Mouse (Mus musculus) hindbrain, postnatal 0 days (tissue): ENCODE results near the gene Slc47a2. TPM values are rescaled to one million over a fixed set of nuclear protein-coding genes. Genes with fewer than 3 reads are reported as not detected.

Source experiments
- ATAC-seq: fragments of 200-750 bp; cut with Nextera tagmentation; 2 replicates; pipeline ENCODE4 v1.8.0; 2017; ENCODE audit warnings: mild to moderate bottlenecking, moderate TSS enrichment, moderate library complexity
- DNase-seq: peaks from one replicate; pipeline ENCODE4 v3.0.0-alpha.2; 2015; ENCODE audit warnings: low spot score
- H3K27ac ChIP-seq: fragments of 300-500 bp; sonication (generic); 2 replicates; pipeline ENCODE4 v1.5.1; 2014; ENCODE audit warnings: mild to moderate bottlenecking
- H3K27me3 ChIP-seq: fragments of 300-500 bp; sonication (generic); 2 replicates; pipeline ENCODE4 v1.6.1; 2014; ENCODE audit warnings: low read length, mixed read lengths; ENCODE audit not compliant: insufficient read depth
- H3K36me3 ChIP-seq: fragments of 300-500 bp; sonication (generic); 2 replicates; pipeline ENCODE4 v1.6.1; 2014; ENCODE audit warnings: low read length, mixed read lengths; ENCODE audit not compliant: insufficient read depth
- H3K4me1 ChIP-seq: fragments of 300-500 bp; sonication (generic); 2 replicates; pipeline ENCODE4 v1.6.1; 2014; ENCODE audit warnings: antibody characterized with exemption, low read length, mixed read lengths; ENCODE audit not compliant: insufficient read depth
- H3K4me2 ChIP-seq: fragments of 300-500 bp; sonication (generic); 2 replicates; pipeline ENCODE4 v1.6.1; 2014; ENCODE audit warnings: low read depth, mild to moderate bottlenecking, low read length, moderate library complexity, mixed read lengths
- H3K4me3 ChIP-seq: fragments of 300-500 bp; sonication (generic); 2 replicates; pipeline ENCODE4 v1.5.1; 2014; ENCODE audit warnings: low read length
- H3K9ac ChIP-seq: fragments of 300-500 bp; sonication (generic); replicated peaks from 2 replicates; pipeline ENCODE4 v1.6.1; 2014; ENCODE audit warnings: mild to moderate bottlenecking, low read length, moderate library complexity, mixed read lengths
- H3K9me3 ChIP-seq: fragments of 300-500 bp; sonication (generic); 2 replicates; pipeline ENCODE4 v1.6.1; 2016; ENCODE audit warnings: low read length, mixed read lengths
- CTCF ChIP-seq: IDR thresholded peaks from 2 replicates; pipeline ENCODE4 v1.5.1; 2016; ENCODE audit warnings: antibody characterized with exemption, control low read depth, low read depth
- WGBS: fragments of 180-500 bp; shearing (Covaris S2); extraction: QIAGEN DNeasy Blood & Tissue Kit; methylation state at CpG from one replicate; pipeline ENCODE4 v1.1.7; 2014; 5-methylcytosine and 5-hydroxymethylcytosine counted together
- polyA plus RNA-seq: library from polyadenylated mRNA; unstranded; fragments of >200 nt; fragmentation: Nextera tagmentation; extraction: Ambion mirVana; gene quantifications from 2 replicates; pipeline ENCODE4 v1.2.1, GENCODE M21; 2015
- total RNA-seq: library from RNA; depleted of rRNA; stranded (reverse); fragments of >200 nt; gene quantifications from 2 replicates; pipeline ENCODE4 v1.2.3, GENCODE M21; 2014

Slc47a2 gene
- total and polyA plus RNA-seq, 2 experiments from 2014 or later, result 0.16 to 0.21 TPM

- no peak for TF ChIP-seq CTCF
- H3K36me3 ChIP-seq, result no peaks in the 10 kb centered on the region
- no peaks in the 10 kb centered on the region; the same call in 1 of the 2 replicates for H3K9me3 ChIP-seq
- H3K4me1 ChIP-seq, result 0 out of 2 replicates have a peak, but pooled peaks cover 3% of the 10 kb centered on the region
- DNase-seq (no peak), ATAC-seq (no peak)
- H3K27me3 ChIP-seq, result no peaks in the 10 kb centered on the region
- H3K27ac ChIP-seq, result no peak overlapping the region
- H3K4me2 ChIP-seq, result 0 out of 2 replicates have a peak overlapping the region, but pooled peaks have one; percentile 18
- H3K9ac ChIP-seq, result no peak overlapping the region
- no peak overlapping the region for H3K4me3 ChIP-seq
- 23% methylated on average over 12 of the region's 16 CpGs for WGBS
Observed at GRCm38 (mm10) chr11:61300716-61301392, 41.8 kb downstream of the Slc47a2 start.

GRCm38 (mm10) chr11:61300205-61300604 is 42.5 kb downstream of the Slc47a2 start:
- H3K9ac ChIP-seq, result no peak overlapping the region
- WGBS, result 58% methylated on average over 3 of the region's 3 CpGs
- ATAC-seq, result no peak

GRCm38 (mm10) chr11:61297901-61298300 is 44.8 kb downstream of the Slc47a2 start:
- Histone ChIP-seq H3K27ac (no peak overlapping the region), H3K36me3 (no peaks in the 10 kb centered on the region), H3K4me2 (no peak overlapping the region), H3K27me3 (no peaks in the 10 kb centered on the region), H3K4me1 (0 out of 2 replicates have a peak, but pooled peaks cover 3% of the 10 kb centered on the region), H3K4me3 (no peak overlapping the region), H3K9me3 (no peaks in the 10 kb centered on the region), H3K9ac (no peak overlapping the region)
- WGBS, result 69% methylated on average over 2 of the region's 2 CpGs
- TF ChIP-seq CTCF, result no peak
- DNase-seq (no peak), ATAC-seq (no peak)

More at GRCm38 (mm10) chr11:61300205-61300604, 42.5 kb downstream of the Slc47a2 start:
- Histone ChIP-seq H3K4me3 (no peak overlapping the region), H3K4me2 (no peak overlapping the region), H3K27ac (no peak overlapping the region), H3K27me3 (no peaks in the 10 kb centered on the region), H3K36me3 (no peaks in the 10 kb centered on the region), H3K9me3 (no peaks in the 10 kb centered on the region), H3K4me1 (0 out of 2 replicates have a peak, but pooled peaks cover 3% of the 10 kb centered on the region)
- TF ChIP-seq CTCF, result no peak
- no peak for DNase-seq

GRCm38 (mm10) chr11:61297326-61297725 is 45.3 kb downstream of the Slc47a2 start:
- H3K4me1 ChIP-seq, result 0 out of 2 replicates have a peak, but pooled peaks cover 3% of the 10 kb centered on the region
- no peaks in the 10 kb centered on the region for H3K27me3 ChIP-seq
- H3K4me2 ChIP-seq, result no peak overlapping the region
- H3K9ac ChIP-seq, result no peak overlapping the region
- H3K36me3 ChIP-seq, result no peaks in the 10 kb centered on the region
- no peaks in the 10 kb centered on the region for H3K9me3 ChIP-seq
- H3K27ac ChIP-seq, result no peak overlapping the region
- ATAC-seq (no peak), DNase-seq (no peak)
- WGBS, result 93% methylated on average over 2 of the region's 2 CpGs
- no peak for TF ChIP-seq CTCF
- H3K4me3 ChIP-seq, result no peak overlapping the region

GRCm38 (mm10) chr11:61296556-61296955 is 46.1 kb downstream of the Slc47a2 start:
- Histone ChIP-seq H3K9me3 (no peaks in the 10 kb centered on the region), H3K9ac (no peak overlapping the region), H3K27me3 (no peaks in the 10 kb centered on the region), H3K4me3 (no peak overlapping the region), H3K36me3 (no peaks in the 10 kb centered on the region), H3K4me2 (no peak overlapping the region), H3K27ac (no peak overlapping the region), H3K4me1 (0 out of 2 replicates have a peak, but pooled peaks cover 3% of the 10 kb centered on the region)
- no peak for TF ChIP-seq CTCF
- ATAC-seq, result no peak
- WGBS, result 24% methylated on average over 1 of the region's 1 CpGs
- DNase-seq, result no peak

- no peak for DNase-seq
- Histone ChIP-seq H3K9me3 (no peaks in the 10 kb centered on the region), H3K4me1 (no peaks in the 10 kb centered on the region), H3K36me3 (no peaks in the 10 kb centered on the region), H3K27ac (no peak overlapping the region), H3K4me2 (no peak overlapping the region), H3K27me3 (no peaks in the 10 kb centered on the region), H3K4me3 (no peak overlapping the region), H3K9ac (no peak overlapping the region)
- WGBS, result 91% methylated on average over 2 of the region's 2 CpGs
- no peak for ATAC-seq
- TF ChIP-seq CTCF, result no peak
Observed at GRCm38 (mm10) chr11:61295556-61295955, 47.1 kb downstream of the Slc47a2 start.

- no peak overlapping the region for H3K9ac ChIP-seq
- WGBS, result 73% methylated on average over 3 of the region's 3 CpGs
- H3K9me3 ChIP-seq, result no peaks in the 10 kb centered on the region
- no peak for DNase-seq
- no peaks in the 10 kb centered on the region for H3K36me3 ChIP-seq
- H3K4me2 ChIP-seq, result no peak overlapping the region
- H3K27me3 ChIP-seq, result no peaks in the 10 kb centered on the region
- H3K4me1 ChIP-seq, result no peaks in the 10 kb centered on the region
- no peak overlapping the region for H3K4me3 ChIP-seq
- no peak overlapping the region for H3K27ac ChIP-seq
- TF ChIP-seq CTCF, result no peak
- ATAC-seq, result no peak
Observed at GRCm38 (mm10) chr11:61294431-61294830, 48.2 kb downstream of the Slc47a2 start.
